Mouse (Mus musculus): ENCODE data around the gene Gm11562.
"Not testable (repeated sequence)": the region's sequence is repeated elsewhere in the genome, so short reads cannot be mapped to it uniquely, and the experiment has no call there.

Gene Gm11562

DNA sequence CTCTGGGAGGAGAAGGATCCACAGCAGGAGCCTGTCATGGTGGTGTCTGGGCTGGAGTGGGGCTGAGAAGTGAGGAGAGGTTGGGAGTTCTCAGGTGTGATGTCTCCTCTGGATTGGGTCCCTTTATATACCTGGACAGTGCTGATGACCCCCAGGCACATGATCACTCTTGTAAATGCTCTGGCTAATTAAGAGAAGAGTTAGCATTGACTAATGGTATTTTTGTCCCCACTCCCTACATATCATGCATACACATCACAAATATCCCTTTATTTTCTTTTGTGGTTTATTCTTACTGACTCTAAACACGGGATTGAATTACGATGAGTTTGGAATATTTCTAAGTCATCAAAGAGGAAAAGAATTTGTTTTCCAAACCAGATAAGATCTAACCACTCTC, at the start of gene Gm11562:
Gene Gm11562, minus strand, starts transcription at position 101 of the 400 bp plus-strand sequence.
- no peak for DNase-seq (ENCODE audit: low spot score in 2 of 2)

- no peak for DNase-seq (ENCODE audit: low spot score in 2 of 2)
Observed at GRCm38 (mm10) chr11:99665860-99666259, 45.6 kb upstream of the Gm11562 start, which contains the start of gene Krtap4-6. Gene Krtap4-6 (minus strand): TSS chr11:99665960.

DNA sequence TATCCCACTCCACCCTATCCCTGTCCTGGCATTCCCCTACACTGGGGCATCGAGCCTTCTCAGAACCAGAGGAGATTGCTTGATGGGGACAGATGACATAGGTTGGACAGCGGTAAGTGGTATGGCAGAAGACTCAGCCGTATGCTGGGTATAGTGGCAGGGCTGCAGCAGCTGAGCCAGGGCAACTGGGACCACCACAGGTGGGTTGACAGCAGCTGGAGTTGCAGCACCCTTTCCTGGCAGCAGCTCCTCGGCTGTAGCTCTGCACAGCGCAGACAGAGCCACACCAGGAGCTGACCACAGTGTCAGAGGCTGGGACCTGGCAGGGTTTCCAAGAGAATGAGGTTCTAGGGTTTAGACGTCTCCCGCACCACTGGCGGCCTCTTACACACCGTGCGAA, 42.6 kb upstream of the Gm11562 start:
- DNase-seq (ENCODE audit: low spot score in 2 of 2), result no peak

DNA sequence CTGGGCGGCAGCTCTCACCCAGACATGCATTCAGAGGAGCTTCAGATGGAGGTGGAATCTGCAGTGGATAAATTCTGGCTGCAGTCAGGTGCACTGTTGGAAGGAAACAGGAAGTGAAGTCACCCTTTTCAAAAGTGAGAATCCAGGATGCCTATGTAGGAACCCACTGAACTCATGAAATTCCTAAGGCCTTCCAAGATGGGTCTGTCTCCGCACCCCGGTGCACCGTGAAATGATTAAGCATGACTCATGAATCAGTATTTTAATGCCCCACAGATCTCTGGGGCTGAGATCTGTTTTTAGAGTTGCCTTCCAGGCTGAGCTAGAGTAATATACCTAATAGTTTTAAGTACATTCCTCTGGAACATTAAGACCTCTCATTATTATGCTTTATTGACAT, 39.0 kb upstream of the Gm11562 start:
- no peak for DNase-seq (ENCODE audit: low spot score in 2 of 2)

DNA sequence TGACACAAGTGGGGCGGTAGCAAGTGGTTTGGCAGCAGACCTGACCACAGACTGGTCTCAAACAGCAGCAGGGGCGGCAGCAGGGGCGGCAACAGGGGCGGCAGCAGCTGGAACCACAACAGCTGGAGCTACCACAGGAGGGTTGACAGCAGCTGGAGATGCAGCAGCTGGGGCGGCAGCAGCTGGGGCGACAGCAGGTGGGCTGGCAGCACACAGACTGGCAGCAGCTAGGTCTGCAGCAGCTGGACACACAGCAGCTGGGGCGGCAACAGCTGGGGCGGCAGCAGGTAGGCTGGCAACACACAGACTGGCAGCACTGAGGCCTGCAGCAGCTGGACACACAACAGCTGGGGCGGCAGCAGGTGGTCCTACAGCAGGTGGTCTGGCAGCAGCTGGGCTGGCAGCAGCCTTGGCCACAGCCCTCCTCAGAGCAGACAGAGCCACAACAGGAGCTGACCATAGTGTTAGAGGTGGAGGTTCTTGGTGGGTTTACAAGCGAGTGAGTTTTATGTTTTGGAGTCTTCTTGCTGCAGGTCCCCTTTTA, 38.3 kb upstream of the Gm11562 start, which contains the start of gene Gm11563:
Gene Gm11563, minus strand, starts transcription at position 494 of the 544 bp plus-strand sequence.
- DNase-seq (ENCODE audit: low spot score in 2 of 2), result not testable (repeated sequence)

DNA sequence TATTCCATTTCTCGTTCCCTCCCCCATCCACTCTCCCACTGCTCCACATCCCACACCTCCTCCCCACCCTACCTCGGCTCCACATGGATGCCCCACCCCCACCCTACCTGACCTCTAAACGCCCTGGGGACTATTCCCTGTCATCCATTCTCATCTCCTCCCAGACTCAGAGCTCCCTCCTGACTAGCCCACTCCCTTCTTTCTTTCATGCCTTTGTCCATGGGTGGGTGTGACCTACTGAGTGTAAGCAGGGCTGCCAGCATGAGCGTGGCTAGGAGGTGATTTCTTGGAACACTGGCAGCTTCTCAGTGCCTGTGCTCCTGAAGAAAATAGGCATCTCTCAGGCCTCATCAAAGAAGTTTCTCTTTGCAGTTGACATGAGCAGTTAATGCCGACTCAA, 36.8 kb upstream of the Gm11562 start:
- no peak for DNase-seq (ENCODE audit: low spot score in 2 of 2)

DNA sequence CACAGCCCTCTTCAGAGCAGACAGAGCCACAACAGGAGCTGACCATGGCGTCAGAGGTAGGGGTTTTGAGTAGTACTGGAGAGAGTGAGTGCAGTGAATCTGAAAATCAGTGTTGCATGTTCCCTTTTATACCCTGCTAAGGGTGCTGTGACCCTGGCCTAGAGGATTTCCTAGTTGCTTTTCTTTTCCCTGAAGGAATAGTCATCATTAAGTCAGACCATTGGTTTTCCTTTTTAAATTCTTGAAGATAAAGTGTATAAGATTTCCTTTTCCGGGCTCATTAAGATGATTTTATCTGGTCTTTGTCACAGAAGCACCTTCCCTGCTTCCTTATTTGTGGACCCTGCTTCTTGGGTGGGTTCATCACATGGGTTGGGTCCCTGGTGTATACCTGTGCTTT, 29.9 kb upstream of the Gm11562 start, which contains the start of gene Gm11555:
Gene Gm11555, minus strand, starts transcription at position 101 of the 400 bp plus-strand sequence.
- DNase-seq (ENCODE audit: low spot score in 2 of 2), result no peak

- DNase-seq (ENCODE audit: low spot score in 2 of 2), result no peak
Observed at GRCm38 (mm10) chr11:99646444-99646843, 26.2 kb upstream of the Gm11562 start.

GRCm38 (mm10) chr11:99644351-99644750, 24.1 kb upstream of the Gm11562 start:
- DNase-seq (ENCODE audit: low spot score in 2 of 2), result no peak

DNA sequence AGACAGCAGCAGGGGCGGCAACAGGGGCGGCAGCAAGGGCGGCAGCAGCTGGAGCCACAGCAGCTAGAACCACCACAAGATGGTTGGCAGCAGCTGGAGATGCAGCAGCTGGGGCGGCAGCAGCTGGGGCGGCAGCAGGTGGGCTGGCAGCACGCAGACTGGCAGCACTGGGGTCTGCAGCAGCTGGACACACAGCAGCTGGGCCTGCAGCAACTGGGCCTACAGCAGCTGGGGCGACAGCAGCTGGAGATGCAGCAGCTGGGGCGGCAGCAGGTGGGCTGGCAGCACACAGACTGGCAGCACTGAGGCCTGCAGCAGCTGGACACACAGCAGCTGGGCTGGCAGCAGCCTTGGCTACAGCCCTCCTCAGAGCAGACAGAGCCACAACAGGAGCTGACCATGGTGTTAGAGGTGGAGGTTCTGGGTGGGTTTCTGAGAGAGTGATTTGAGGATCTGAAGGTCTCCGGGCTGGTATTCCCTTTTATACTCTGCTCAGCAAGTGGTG, 23.5 kb upstream of the Gm11562 start, which contains the start of gene Krtap4-7:
Gene Krtap4-7, minus strand, starts transcription at position 455 of the 505 bp plus-strand sequence.
- DNase-seq (ENCODE audit: low spot score in 2 of 2), result not testable (repeated sequence)

DNA sequence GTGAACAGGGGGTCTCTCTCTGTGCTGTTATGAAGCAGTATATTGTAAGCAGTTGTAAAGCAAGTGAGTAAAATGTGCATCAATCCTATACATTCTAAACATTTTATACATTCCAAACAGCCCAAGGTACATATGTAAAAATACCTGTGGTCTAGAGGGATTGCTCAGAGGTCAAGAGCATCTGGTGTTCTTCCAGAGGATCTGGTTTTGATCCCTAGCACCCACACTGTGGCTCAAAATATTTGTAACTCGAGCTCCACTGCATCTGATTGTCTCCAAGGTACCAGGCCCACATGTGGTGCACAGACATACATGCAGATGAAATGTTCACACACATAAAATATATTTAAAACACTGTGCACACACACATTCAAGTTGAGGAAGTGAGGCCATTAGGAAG, 20.7 kb upstream of the Gm11562 start:
- no peak for DNase-seq (ENCODE audit: low spot score in 2 of 2)

GRCm38 (mm10) chr11:99637086-99637485, 16.9 kb upstream of the Gm11562 start:
- DNase-seq (ENCODE audit: low spot score in 2 of 2), result no peak

DNA sequence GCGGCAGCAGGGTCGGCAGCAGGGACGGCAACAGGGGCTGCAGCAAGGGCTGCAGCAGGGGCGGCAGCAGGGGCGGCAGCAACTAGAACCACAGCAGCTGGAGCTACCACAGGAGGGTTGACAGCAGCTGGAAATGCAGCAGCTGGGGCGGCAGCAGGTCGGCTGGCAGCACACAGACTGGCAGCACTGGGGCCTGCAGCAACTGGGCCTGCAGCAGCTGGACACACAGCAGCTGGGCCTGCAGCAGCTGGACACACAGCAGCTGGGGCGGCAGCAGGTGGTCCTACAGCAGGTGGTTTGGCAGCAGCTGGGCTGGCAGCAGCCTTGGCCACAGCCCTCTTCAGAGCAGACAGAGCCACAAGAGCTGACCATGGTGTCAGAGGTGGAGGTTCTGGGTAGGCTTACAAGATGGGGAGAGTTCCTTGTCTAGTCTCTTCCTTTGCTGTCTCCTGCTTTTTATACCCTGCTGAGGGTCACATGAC, 14.5 kb upstream of the Gm11562 start, which contains the start of gene Krtap4-2:
Gene Krtap4-2, minus strand, starts transcription at position 432 of the 482 bp plus-strand sequence.
- no peak for DNase-seq (ENCODE audit: low spot score in 2 of 2)

DNA sequence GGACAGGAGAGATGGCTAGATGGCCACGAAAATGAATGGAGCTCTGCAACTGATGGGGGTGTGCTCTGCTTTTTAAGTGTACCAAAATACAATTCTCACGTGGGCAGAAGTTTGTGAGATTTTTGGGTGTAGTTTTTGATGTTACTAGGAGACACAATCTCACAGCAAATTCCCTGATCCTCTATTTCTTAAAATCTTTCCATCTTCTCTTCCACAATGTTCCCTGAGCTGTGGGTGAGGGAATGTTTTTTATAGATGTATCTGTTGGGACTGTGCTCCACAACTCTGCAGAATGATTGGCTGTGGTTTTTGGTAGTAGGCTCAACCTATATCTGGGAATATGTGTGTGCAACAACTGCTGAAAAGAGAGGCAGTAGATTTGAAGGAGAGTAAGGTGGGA, 13.1 kb upstream of the Gm11562 start:
- peak in 1 of 2 experiments; percentile 35 for DNase-seq (ENCODE audit: low spot score in 2 of 2)

DNA sequence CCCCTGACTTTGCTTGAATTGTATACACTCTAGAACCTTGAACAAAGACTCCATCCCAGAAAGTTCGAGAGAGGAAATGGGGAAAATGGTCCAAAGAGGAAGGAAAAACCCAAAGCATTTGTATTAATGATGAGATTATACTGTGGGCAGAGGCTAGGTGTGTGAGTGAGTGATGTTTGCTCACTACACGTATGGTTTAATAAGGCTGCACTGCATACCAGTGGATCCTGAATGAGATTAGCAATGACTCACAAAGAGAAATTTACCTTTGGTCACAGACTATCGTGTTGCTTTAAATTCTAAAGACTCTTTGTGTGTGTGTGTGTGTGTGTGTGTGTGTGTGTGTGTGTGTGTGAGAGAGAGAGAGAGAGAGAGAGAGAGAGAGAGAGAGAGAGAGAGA, 10.7 kb upstream of the Gm11562 start:
- DNase-seq (ENCODE audit: low spot score in 2 of 2), result no peak

DNA sequence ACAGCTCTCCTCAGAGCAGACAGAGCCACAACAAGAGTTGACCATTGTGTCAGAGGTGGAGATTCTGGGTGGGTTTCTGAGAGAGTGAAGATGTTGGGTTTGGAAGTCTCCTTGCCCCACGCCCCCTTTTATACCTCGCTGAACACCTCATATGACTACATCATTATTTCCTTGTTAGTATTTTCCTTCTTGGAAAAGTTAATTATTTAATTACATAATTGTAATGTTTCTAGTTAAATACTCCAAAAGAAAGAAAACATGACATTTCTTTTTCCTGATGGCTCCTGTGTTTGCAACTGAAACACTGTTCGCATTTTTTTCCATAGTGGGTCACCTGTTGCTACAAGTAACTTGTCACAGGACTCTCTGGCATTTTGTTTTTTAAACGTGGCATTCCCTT, 7.9 kb upstream of the Gm11562 start, which contains the start of gene Krtap4-1:
Gene Krtap4-1, minus strand, starts transcription at position 101 of the 400 bp plus-strand sequence.
- DNase-seq (ENCODE audit: low spot score in 2 of 2), result no peak

- DNase-seq (ENCODE audit: low spot score in 2 of 2), result no peak
Observed at GRCm38 (mm10) chr11:99614796-99615363, 5.4 kb downstream of the Gm11562 start, which contains the start of gene Krtap2-4. Gene Krtap2-4 (minus strand): TSS chr11:99614846.

DNA sequence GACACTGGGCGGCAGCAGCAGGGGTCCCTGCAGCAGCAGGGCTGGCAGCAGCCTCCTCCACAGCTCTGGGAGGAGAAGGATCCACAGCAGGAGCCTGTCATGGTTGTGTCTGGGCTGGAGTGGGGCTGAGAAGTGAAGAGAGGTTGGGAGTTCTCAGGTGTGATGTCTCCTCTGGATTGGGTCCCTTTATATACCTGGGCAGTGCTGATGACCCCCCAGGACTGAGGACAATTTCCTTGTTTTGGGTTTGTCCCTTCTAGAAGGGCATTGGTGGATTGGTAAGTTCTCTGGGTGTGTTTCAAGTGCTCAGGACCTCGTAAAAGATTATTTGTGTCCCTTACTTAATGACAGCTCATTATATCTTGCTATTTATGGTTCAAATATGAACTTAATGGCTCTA, 10.1 kb downstream of the Gm11562 start, which contains the start of gene Gm11937:
Gene Gm11937, minus strand, starts transcription at position 101 of the 400 bp plus-strand sequence.
- not testable (repeated sequence) for DNase-seq (ENCODE audit: low spot score in 2 of 2)

GRCm38 (mm10) chr11:99609126-99609525, 11.1 kb downstream of the Gm11562 start:
- peak; percentile 50 to 58 for DNase-seq (ENCODE audit: low spot score in 2 of 2)

DNA sequence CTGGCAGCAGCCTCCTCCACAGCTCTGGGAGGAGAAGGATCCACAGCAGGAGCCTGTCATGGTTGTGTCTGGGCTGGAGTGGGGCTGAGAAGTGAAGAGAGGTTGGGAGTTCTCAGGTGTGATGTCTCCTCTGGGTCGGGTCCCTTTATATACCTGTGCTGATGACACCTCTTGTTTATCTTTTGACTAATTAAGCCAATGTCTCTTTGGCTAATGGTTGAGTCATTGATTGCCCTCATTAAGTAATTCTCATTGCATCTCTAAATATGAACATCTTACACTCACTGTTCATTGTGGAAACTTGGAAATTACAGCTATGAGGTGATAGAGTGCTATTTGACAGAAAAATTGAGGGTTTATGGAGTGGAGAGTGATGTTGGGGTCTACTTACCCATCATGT, 17.0 kb downstream of the Gm11562 start, which contains the start of gene Gm11938:
Gene Gm11938, minus strand, starts transcription at position 101 of the 400 bp plus-strand sequence.
- not testable (repeated sequence) for DNase-seq (ENCODE audit: low spot score in 2 of 2)

- DNase-seq (ENCODE audit: low spot score in 2 of 2), result not testable (repeated sequence)
Observed at GRCm38 (mm10) chr11:99597742-99598141, 22.5 kb downstream of the Gm11562 start, which contains the start of gene Krtap9-3. Gene Krtap9-3 (minus strand): TSS chr11:99598105.

DNA sequence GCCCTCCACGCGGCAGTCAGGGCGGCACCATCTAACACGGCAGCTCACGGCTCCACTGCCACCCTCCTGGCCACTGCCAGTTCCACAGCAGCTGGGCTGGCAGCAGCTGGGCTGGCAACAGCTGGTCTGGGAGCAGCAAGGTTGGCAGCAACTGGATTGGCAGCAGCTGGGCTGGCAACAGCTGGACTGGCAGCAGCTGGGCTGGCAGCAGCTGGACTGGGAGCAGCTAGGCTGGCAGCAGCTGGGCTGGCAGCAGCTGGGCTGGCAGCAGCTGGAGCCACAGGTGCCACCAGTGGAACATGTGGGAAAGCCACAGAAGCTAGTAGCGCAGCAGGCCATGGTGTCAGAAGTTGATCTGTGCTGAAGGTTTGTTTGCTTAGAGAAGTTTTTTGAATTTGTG, 29.3 kb downstream of the Gm11562 start, which contains the start of gene Krtap1-3:
Gene Krtap1-3, minus strand, starts transcription at position 359 of the 400 bp plus-strand sequence.
- DNase-seq (ENCODE audit: low spot score in 2 of 2), result no peak

Measured in right cerebral cortex, postnatal 36 days (tissue).